Mouse (Mus musculus) neural tube, embryonic 11.5 days (tissue): Measurements from ENCODE around the gene Klhl24. TPM values are rescaled to one million over a fixed set of nuclear protein-coding genes. Genes with fewer than 3 reads are reported as not detected.

Source experiments
- ATAC-seq: fragments of 200-750 bp; cut with Nextera tagmentation; 2 replicates; pipeline ENCODE4 v1.8.0; 2017; ENCODE audit warnings: moderate number of reproducible peaks, mild to moderate bottlenecking, moderate TSS enrichment, moderate library complexity; ENCODE audit not compliant: insufficient read depth, low FRiP score, low TSS enrichment
- DNase-seq: peaks from one replicate; pipeline ENCODE4 v3.0.0-alpha.2; 2015; ENCODE audit warnings: low spot score
- H3K27ac ChIP-seq: fragments of 300-500 bp; sonication (generic); 2 replicates; pipeline ENCODE4 v1.5.1; 2014; ENCODE audit warnings: low read depth, mild to moderate bottlenecking, low read length
- H3K27me3 ChIP-seq: fragments of 300-500 bp; sonication (generic); 2 replicates; pipeline ENCODE4 v1.6.1; 2014; ENCODE audit warnings: mild to moderate bottlenecking, low read length, mixed read lengths; ENCODE audit not compliant: control insufficient read depth, insufficient read depth
- H3K36me3 ChIP-seq: fragments of 300-500 bp; sonication (generic); 2 replicates; pipeline ENCODE4 v1.6.1; 2014; ENCODE audit warnings: mild to moderate bottlenecking, low read length, moderate library complexity, mixed read lengths; ENCODE audit not compliant: control insufficient read depth, insufficient read depth
- H3K4me1 ChIP-seq: fragments of 300-500 bp; sonication (generic); 2 replicates; pipeline ENCODE4 v1.6.1; 2014; ENCODE audit warnings: low read length, mixed read lengths; ENCODE audit not compliant: control insufficient read depth, insufficient read depth
- H3K4me2 ChIP-seq: fragments of 300-500 bp; sonication (generic); 2 replicates; pipeline ENCODE4 v1.6.1; 2014; ENCODE audit warnings: low read depth, mild to moderate bottlenecking, moderate library complexity
- H3K4me3 ChIP-seq: fragments of 300-500 bp; sonication (generic); 2 replicates; pipeline ENCODE4 v1.5.1; 2014; ENCODE audit warnings: low read depth, low read length
- H3K9ac ChIP-seq: fragments of 300-500 bp; sonication (generic); 2 replicates; pipeline ENCODE4 v1.6.1; 2014; ENCODE audit warnings: mild to moderate bottlenecking, low read length
- H3K9me3 ChIP-seq: fragments of 300-500 bp; sonication (generic); 2 replicates; pipeline ENCODE4 v1.6.1; 2016; ENCODE audit warnings: low read length; ENCODE audit not compliant: control insufficient read depth
- WGBS: fragments of 180-500 bp; shearing (Covaris S2); extraction: QIAGEN DNeasy Blood & Tissue Kit; methylation state at CpG from one replicate; pipeline ENCODE4 v1.1.7; 2014; 5-methylcytosine and 5-hydroxymethylcytosine counted together
- polyA plus RNA-seq: library from polyadenylated mRNA; unstranded; fragments of >200 nt; fragmentation: Nextera tagmentation; extraction: Ambion mirVana; gene quantifications from 2 replicates; pipeline ENCODE4 v1.2.1, GENCODE M21; 2014

The Klhl24 gene
- polyA plus RNA-seq, 1 experiment from 2014 or later, result 46.9 TPM

GRCm38 (mm10) chr16:20090921-20091575, 6.3 kb upstream of the Klhl24 start:
- Histone ChIP-seq H3K27me3 (no peaks in the 10 kb centered on the region), H3K9me3 (no peaks in the 10 kb centered on the region), H3K9ac (no peak overlapping the region), H3K4me3 (no peak overlapping the region), H3K4me1 (no peaks in the 10 kb centered on the region), H3K4me2 (no peak overlapping the region), H3K27ac (no peak overlapping the region), H3K36me3 (no peaks in the 10 kb centered on the region)
- no peak for ATAC-seq
- no peak for DNase-seq
- WGBS, result 48% methylated on average over 5 of the region's 5 CpGs

- Histone ChIP-seq H3K27ac (no peak overlapping the region), H3K36me3 (no peaks in the 10 kb centered on the region), H3K4me2 (no peak overlapping the region), H3K4me1 (no peaks in the 10 kb centered on the region), H3K4me3 (no peak overlapping the region), H3K9ac (no peak overlapping the region), H3K27me3 (no peaks in the 10 kb centered on the region), H3K9me3 (no peaks in the 10 kb centered on the region)
- 71% methylated on average over 2 of the region's 2 CpGs for WGBS
- ATAC-seq (no peak), DNase-seq (no peak)
These were observed 1.4 kb upstream of the Klhl24 start for GRCm38 (mm10) chr16:20095966-20096365.

GRCm38 (mm10) chr16:20097711-20098374, 501 bp downstream of the Klhl24 start:
- H3K27ac ChIP-seq, result peak overlapping the region; percentile 98
- H3K9ac ChIP-seq, result peak overlapping the region; percentile 98
- ATAC-seq, result peak; percentile 87

GRCm38 (mm10) chr16:20098375-20098727, 1.0 kb downstream of the Klhl24 start:
- Histone ChIP-seq H3K36me3 (no peaks in the 10 kb centered on the region; the same call in 1 of the 2 replicates), H3K27ac (peak overlapping the region; percentile 98; the same call in 1 of the 2 replicates), H3K9ac (peak overlapping the region; percentile 98), H3K4me3 (peak overlapping the region; percentile 84), H3K9me3 (peaks cover 2% of the 10 kb centered on the region; the same call in 1 of the 2 replicates), H3K27me3 (no peaks in the 10 kb centered on the region), H3K4me2 (peak overlapping the region; percentile 48), H3K4me1 (no peaks in the 10 kb centered on the region)
- DNase-seq, result no peak
- WGBS, result 14% methylated on average over 4 of the region's 4 CpGs
- no peak for ATAC-seq

More at GRCm38 (mm10) chr16:20097711-20098374, 501 bp downstream of the Klhl24 start:
- H3K36me3 ChIP-seq, result no peaks in the 10 kb centered on the region
- H3K4me3 ChIP-seq, result peak overlapping the region; percentile 84
- no peaks in the 10 kb centered on the region for H3K4me1 ChIP-seq
- no peaks in the 10 kb centered on the region for H3K27me3 ChIP-seq
- DNase-seq, result peak; percentile 92
- under 1% methylated on average over 59 of the region's 61 CpGs for WGBS
- H3K4me2 ChIP-seq, result peak overlapping the region; percentile 48
- no peaks in the 10 kb centered on the region for H3K9me3 ChIP-seq

GRCm38 (mm10) chr16:20098866-20099629, 1.7 kb downstream of the Klhl24 start:
- Histone ChIP-seq H3K9me3 (peaks cover 6% of the 10 kb centered on the region; the same call in 1 of the 2 replicates), H3K4me2 (no peak overlapping the region), H3K36me3 (peaks cover 3% of the 10 kb centered on the region), H3K27ac (no peak overlapping the region), H3K27me3 (no peaks in the 10 kb centered on the region), H3K9ac (no peak overlapping the region), H3K4me1 (no peaks in the 10 kb centered on the region), H3K4me3 (no peak overlapping the region)
- DNase-seq, result no peak
- 95% methylated on average over 6 of the region's 6 CpGs for WGBS
- ATAC-seq, result no peak

GRCm38 (mm10) chr16:20106996-20107395, 9.7 kb downstream of the Klhl24 start:
- H3K27me3 ChIP-seq, result no peaks in the 10 kb centered on the region
- DNase-seq (no peak), ATAC-seq (no peak)
- H3K9me3 ChIP-seq, result peaks cover 6% of the 10 kb centered on the region; the same call in 1 of the 2 replicates
- no peak overlapping the region for H3K4me3 ChIP-seq
- no peak overlapping the region for H3K9ac ChIP-seq
- no peak overlapping the region for H3K4me2 ChIP-seq
- 96% methylated on average over 8 of the region's 8 CpGs for WGBS
- H3K36me3 ChIP-seq, result peaks cover 22% of the 10 kb centered on the region
- no peak overlapping the region for H3K27ac ChIP-seq
- H3K4me1 ChIP-seq, result no peaks in the 10 kb centered on the region

GRCm38 (mm10) chr16:20108961-20109360, 11.6 kb downstream of the Klhl24 start:
- Histone ChIP-seq H3K27me3 (no peaks in the 10 kb centered on the region), H3K36me3 (peaks cover 19% of the 10 kb centered on the region), H3K9me3 (no peaks in the 10 kb centered on the region), H3K4me3 (no peak overlapping the region), H3K4me2 (no peak overlapping the region), H3K27ac (no peak overlapping the region), H3K9ac (no peak overlapping the region), H3K4me1 (no peaks in the 10 kb centered on the region)
- no peak for DNase-seq
- 95% methylated on average over 6 of the region's 6 CpGs for WGBS
- ATAC-seq, result no peak

GRCm38 (mm10) chr16:20112649-20113048, 15.3 kb downstream of the Klhl24 start:
- no peak overlapping the region for H3K4me2 ChIP-seq
- ATAC-seq, result no peak
- no peaks in the 10 kb centered on the region for H3K4me1 ChIP-seq
- H3K36me3 ChIP-seq, result peaks cover 11% of the 10 kb centered on the region; the same call in 1 of the 2 replicates
- H3K9ac ChIP-seq, result no peak overlapping the region
- no peak overlapping the region for H3K27ac ChIP-seq
- 89% methylated on average over 2 of the region's 2 CpGs for WGBS
- no peaks in the 10 kb centered on the region for H3K27me3 ChIP-seq
- no peak for DNase-seq
- no peaks in the 10 kb centered on the region for H3K9me3 ChIP-seq
- no peak overlapping the region for H3K4me3 ChIP-seq
